Mouse (Mus musculus) liver, postnatal 0 days (tissue): ENCODE results near the gene Skil. TPM values are rescaled to one million over a fixed set of nuclear protein-coding genes. Genes with fewer than 3 reads are reported as not detected.

Source experiments
- ATAC-seq: fragments of 200-750 bp; cut with Nextera tagmentation; 2 replicates; pipeline ENCODE4 v1.8.0; 2017; ENCODE audit warnings: mild to moderate bottlenecking, moderate library complexity
- DNase-seq: peaks from one replicate; pipeline ENCODE4 v3.0.0-alpha.2; 2016
- H3K27ac ChIP-seq: fragments of 300-500 bp; sonication (generic); 2 replicates; pipeline ENCODE4 v1.5.1; 2014; ENCODE audit warnings: antibody characterized with exemption, moderate library complexity, mild to moderate bottlenecking, low read depth
- H3K27me3 ChIP-seq: fragments of 300-500 bp; sonication (generic); 2 replicates; pipeline ENCODE4 v1.6.1; 2014; ENCODE audit warnings: low read length, control low read depth, mixed read lengths; ENCODE audit not compliant: insufficient read depth
- H3K36me3 ChIP-seq: fragments of 300-500 bp; sonication (generic); replicated peaks from 2 replicates; pipeline ENCODE4 v1.6.1; 2014; ENCODE audit warnings: mild to moderate bottlenecking, control low read depth, low read length, moderate library complexity, mixed read lengths; ENCODE audit not compliant: insufficient read depth
- H3K4me1 ChIP-seq: fragments of 300-500 bp; sonication (generic); 2 replicates; pipeline ENCODE4 v1.6.1; 2014; ENCODE audit warnings: antibody characterized with exemption, mild to moderate bottlenecking, control low read depth; ENCODE audit not compliant: insufficient read depth
- H3K4me2 ChIP-seq: fragments of 300-500 bp; sonication (generic); 2 replicates; pipeline ENCODE4 v1.6.1; 2014; ENCODE audit warnings: low read depth, mild to moderate bottlenecking, low read length, moderate library complexity, mixed read lengths
- H3K4me3 ChIP-seq: fragments of 300-500 bp; sonication (generic); 2 replicates; pipeline ENCODE4 v1.5.1; 2014; ENCODE audit warnings: low read depth, low read length
- H3K9ac ChIP-seq: fragments of 300-500 bp; sonication (generic); replicated peaks from 2 replicates; pipeline ENCODE4 v1.6.1; 2014; ENCODE audit warnings: mild to moderate bottlenecking, moderate library complexity
- H3K9me3 ChIP-seq: fragments of 300-500 bp; sonication (generic); 2 replicates; pipeline ENCODE4 v1.6.1; 2016; ENCODE audit warnings: mild to moderate bottlenecking, control low read depth, low read length, mixed read lengths
- CTCF ChIP-seq: sonication (generic); IDR thresholded peaks from 2 replicates; pipeline ENCODE4 v1.5.1; 2016; ENCODE audit warnings: antibody characterized with exemption, low read depth
- EP300 ChIP-seq: IDR thresholded peaks from 2 replicates; pipeline ENCODE4 v1.6.1; 2016; ENCODE audit warnings: antibody characterized with exemption, low read depth, mild to moderate bottlenecking
- WGBS: fragments of 180-500 bp; shearing (Covaris S2); extraction: QIAGEN DNeasy Blood & Tissue Kit; methylation state at CpG from one replicate; pipeline ENCODE4 v1.1.7; 2014; ENCODE audit not compliant: insufficient replicate concordance; 5-methylcytosine and 5-hydroxymethylcytosine counted together
- polyA plus RNA-seq: library from polyadenylated mRNA; unstranded; fragments of >200 nt; fragmentation: Nextera tagmentation; extraction: Ambion mirVana; gene quantifications from 2 replicates; pipeline ENCODE4 v1.2.1, GENCODE M21; 2015

Skil gene
- polyA plus RNA-seq, 1 experiment from 2014 or later: 8.2 TPM

DNA sequence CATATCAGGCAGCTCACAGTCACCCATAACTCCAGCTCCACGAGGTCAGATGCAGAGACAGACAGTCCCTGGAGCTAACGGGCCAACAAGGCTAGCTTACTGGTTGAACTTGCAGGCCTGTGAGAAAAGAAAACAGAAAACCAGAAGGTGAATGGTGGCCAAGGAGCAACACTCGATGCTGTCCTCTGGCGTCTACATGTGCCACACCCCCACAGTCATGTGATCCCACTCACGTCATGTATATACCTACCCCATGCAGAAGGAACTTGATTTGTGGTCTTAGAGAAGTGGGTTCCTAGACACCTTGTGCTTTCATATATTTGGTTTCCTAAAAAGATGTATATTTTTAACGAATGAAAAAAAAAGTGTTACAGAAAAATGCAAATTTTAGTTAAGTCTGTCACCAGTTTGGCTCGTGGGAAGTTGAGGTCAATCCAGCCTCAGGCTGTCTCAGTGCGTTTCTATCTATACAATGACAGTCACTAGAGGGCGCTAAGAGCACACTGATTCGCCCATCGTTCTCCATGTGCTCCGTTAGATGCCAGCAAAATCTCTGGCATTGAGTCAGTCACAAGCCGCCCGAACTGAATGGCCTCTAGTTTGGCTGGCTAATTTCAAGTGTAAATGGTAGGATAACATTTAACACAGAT, 50.9 kb downstream of the Skil start:
- Histone ChIP-seq H3K4me1 (peaks cover 3% of the 10 kb centered on the region; the same call in 1 of the 2 replicates), H3K4me3 (no peak overlapping the region), H3K27ac (no peak overlapping the region), H3K9me3 (no peaks in the 10 kb centered on the region), H3K27me3 (peaks cover 19% of the 10 kb centered on the region), H3K4me2 (peak overlapping the region; percentile 42), H3K36me3 (no peaks in the 10 kb centered on the region), H3K9ac (no peak overlapping the region)
- TF ChIP-seq CTCF (peak; percentile 91), EP300 (no peak)
- DNase-seq: peak; percentile 73
- 11% methylated on average over 14 of the region's 14 CpGs for WGBS
- ATAC-seq: peak; percentile 88

DNA sequence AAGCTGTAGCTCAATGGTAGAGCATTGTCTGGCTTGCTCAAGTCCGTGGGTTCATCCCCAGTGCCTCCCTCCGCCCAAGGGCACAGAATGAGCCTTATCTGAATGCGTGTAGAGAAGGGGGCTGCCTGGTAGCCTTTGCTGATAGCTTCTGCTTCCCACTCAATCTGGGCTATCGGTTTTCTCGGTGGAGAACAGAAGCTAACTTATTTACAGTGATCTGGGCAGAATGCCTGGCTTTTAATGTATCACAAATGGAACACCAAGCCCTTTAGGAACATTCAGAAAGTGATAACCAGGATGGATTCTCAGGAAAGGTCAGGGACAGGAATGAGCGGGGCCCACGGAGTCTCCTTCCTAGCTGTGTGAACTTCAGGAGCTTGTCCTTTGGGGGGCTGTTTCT, 53.7 kb downstream of the Skil start:
- Histone ChIP-seq H3K4me2 (no peak overlapping the region), H3K27me3 (peaks cover 22% of the 10 kb centered on the region), H3K27ac (no peak overlapping the region), H3K4me3 (no peak overlapping the region), H3K36me3 (no peaks in the 10 kb centered on the region), H3K9ac (no peak overlapping the region), H3K9me3 (no peaks in the 10 kb centered on the region), H3K4me1 (peaks cover 3% of the 10 kb centered on the region; the same call in 1 of the 2 replicates)
- WGBS: 67% methylated on average over 7 of the region's 7 CpGs
- DNase-seq (no peak), ATAC-seq (no peak)
- TF ChIP-seq EP300: no peak

DNA sequence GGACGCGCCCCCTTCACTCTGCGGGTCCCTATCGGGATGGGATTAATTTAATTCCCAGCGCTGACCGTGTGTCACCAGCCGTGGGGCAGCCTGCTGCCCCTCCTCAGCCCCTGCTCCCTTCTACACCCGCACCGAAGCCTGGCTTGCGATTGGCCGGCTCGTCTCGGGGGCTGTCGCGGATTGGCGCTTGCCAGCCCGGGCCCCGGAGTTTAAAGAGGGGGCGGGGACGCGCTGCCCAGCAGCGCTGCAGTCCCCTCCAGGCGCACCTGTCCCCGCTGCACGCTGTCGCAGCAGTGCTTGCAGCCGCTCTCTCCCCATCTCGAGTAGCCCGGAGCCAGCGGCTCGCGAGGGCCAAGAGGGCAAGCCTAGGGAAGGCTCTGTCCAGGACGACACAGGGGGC, 54.8 kb downstream of the Skil start, which contains the start of gene Cldn11:
TSS of gene Cldn11 (plus strand) at position 215 of the 400 bp plus-strand sequence.
- Histone ChIP-seq H3K9ac (no peak within 1 kb of the TSS), H3K4me2 (peak within 1 kb of the TSS; percentile 62), H3K36me3 (no peaks in the 10 kb centered on the region), H3K4me3 (peak within 1 kb of the TSS; percentile 29; the same call in 1 of the 2 replicates), H3K27me3 (peaks cover 22% of the 10 kb centered on the region), H3K27ac (no peak within 1 kb of the TSS), H3K4me1 (peaks cover 3% of the 10 kb centered on the region; the same call in 1 of the 2 replicates), H3K9me3 (no peaks in the 10 kb centered on the region)
- WGBS: under 1% methylated on average over 27 of the region's 33 CpGs
- DNase-seq: peak; percentile 38
- peak; percentile 37; the same call in 1 of the 2 replicates for ATAC-seq
- TF ChIP-seq CTCF (no peak), EP300 (no peak)

DNA sequence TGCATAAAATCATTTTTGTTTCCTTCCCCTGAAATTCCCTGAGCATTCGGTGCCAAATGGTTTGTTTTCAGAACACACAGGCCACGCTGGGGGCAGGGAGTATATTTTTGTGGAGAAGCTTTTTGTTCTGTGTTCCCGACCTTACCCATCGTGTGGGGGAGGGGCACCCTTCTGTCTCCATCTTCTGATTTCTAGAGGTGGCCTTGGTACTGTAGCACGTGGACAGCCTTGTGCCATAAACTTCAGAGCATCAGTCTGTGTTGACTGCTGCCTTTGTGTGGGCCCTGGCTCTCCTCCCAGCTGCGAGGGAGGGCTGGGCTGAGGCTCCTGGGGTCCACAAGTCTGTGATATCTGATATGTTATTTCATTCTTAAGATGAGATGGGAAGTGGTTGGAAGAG, 57.2 kb downstream of the Skil start:
- no peak overlapping the region for H3K4me2 ChIP-seq
- no peaks in the 10 kb centered on the region for H3K9me3 ChIP-seq
- no peak overlapping the region for H3K27ac ChIP-seq
- DNase-seq (no peak), ATAC-seq (no peak)
- no peak overlapping the region for H3K4me3 ChIP-seq
- WGBS: 52% methylated on average over 6 of the region's 6 CpGs
- peaks cover 22% of the 10 kb centered on the region for H3K27me3 ChIP-seq
- H3K4me1 ChIP-seq: no peaks in the 10 kb centered on the region
- no peaks in the 10 kb centered on the region for H3K36me3 ChIP-seq
- TF ChIP-seq EP300: no peak
- TF ChIP-seq CTCF: no peak
- H3K9ac ChIP-seq: no peak overlapping the region

DNA sequence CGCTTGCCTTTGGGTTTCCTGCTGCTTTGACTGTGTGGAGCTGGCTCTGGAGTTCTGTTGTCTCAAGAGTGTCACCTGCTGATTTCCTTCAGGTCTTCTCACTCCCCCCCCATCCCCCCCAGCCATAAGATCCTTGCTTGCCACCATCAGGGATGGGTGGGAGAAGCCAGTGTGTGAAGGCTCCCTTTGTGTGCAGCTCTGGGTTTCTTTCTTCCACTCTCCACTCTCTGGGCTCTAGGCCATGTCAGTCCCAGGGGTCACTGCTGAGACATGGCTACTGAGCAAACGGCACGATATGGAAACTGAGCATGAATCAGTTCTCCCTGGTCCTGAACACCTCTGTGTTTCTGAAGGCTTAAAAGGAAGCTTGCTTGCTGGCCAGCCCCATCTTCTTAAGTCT, 61.3 kb downstream of the Skil start:
- Histone ChIP-seq H3K9me3 (no peaks in the 10 kb centered on the region), H3K9ac (no peak overlapping the region), H3K4me2 (no peak overlapping the region), H3K4me3 (no peak overlapping the region), H3K27me3 (no peaks in the 10 kb centered on the region; the same call in 1 of the 2 replicates), H3K36me3 (no peaks in the 10 kb centered on the region), H3K27ac (no peak overlapping the region), H3K4me1 (no peaks in the 10 kb centered on the region)
- WGBS: 76% methylated on average over 3 of the region's 3 CpGs
- TF ChIP-seq CTCF (no peak), EP300 (no peak)
- ATAC-seq: no peak
- DNase-seq: no peak

DNA sequence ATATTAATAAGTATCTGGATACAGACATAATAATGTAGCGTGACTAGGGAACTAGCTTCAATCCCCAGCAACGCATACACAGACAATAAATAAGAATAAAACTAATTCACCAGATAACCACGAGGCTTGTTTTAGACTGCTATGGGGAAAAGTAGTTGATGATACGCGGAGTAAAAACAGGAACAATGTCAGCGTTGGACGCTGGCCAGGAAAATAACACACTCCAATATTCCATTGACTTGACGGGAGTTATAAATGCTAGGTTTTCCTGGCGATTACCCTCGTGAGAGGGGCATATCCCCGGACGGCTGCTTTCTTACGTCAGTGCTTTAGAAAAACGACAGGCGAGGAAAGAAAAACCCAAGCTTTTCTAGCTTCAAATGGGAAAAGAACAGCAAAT, 62.9 kb downstream of the Skil start:
- ATAC-seq: no peak
- no peak overlapping the region for H3K4me2 ChIP-seq
- H3K9me3 ChIP-seq: no peaks in the 10 kb centered on the region
- H3K27ac ChIP-seq: no peak overlapping the region
- TF ChIP-seq CTCF (no peak), EP300 (no peak)
- no peaks in the 10 kb centered on the region for H3K36me3 ChIP-seq
- WGBS: 73% methylated on average over 15 of the region's 15 CpGs
- no peaks in the 10 kb centered on the region for H3K4me1 ChIP-seq
- H3K4me3 ChIP-seq: no peak overlapping the region
- no peaks in the 10 kb centered on the region for H3K27me3 ChIP-seq
- no peak overlapping the region for H3K9ac ChIP-seq
- no peak for DNase-seq
